Comparison of ENCODE assay signal across 20 mouse cellular contexts in the genomic region with DNA sequence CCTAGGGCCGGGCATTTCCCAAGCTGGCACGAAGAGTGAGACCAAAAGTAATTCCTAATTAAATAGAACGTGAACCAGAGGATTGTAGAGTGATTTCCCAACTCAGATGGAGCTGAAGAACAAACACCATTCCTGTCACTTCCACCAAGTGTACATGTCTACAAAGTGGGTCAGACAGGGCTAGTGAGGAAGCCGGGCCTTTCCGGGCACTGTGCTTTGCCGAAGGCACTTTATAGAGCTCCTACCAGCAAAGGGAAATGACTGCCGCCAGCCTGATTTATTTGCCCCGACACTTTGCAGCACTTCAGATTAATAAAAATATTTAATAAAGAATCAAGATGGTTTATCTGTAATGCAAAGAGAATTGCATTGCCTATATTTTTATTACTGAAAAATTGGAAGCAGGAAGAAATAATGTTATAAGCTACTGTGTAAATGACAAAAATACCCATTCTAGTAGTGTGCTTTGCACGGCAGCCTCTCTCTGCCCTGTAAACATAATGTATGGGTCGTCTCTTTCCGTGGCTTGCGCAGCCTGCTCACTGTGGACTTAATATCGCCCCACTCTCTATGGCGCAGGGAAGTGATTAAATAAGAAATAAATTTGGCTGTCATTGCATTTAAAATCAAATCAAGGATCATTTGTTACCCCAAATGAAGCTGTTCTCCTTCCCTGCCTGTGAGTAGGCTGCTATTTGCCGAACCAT. TPM values are rescaled to one million over a fixed set of nuclear protein-coding genes. Genes with fewer than 3 reads are reported as not detected.
DNase-seq lines count a peak whose midpoint lies in the region; ATAC-seq and TF ChIP-seq lines count a peak whose summit lies in the region.
"Had no signal": no experiment of that assay in that cellular context is flagged by ENCODE, and none has a peak within 500 bp of the region (broad histone marks: within the 10 kb centered on the region; RNA-seq: fewer than 3 reads in every experiment).

No protein-coding gene starts in this region.

- TF ChIP-seq CTCF in kidney, postnatal 0 days (IDR thresholded peaks at IDR 0.05; ENCODE audit: low read depth), result no peak

- no peaks in the 10 kb centered on the region for H3K36me3 ChIP-seq in kidney, postnatal 0 days (ENCODE audit: insufficient read depth, low read length)
- H3K36me3 ChIP-seq in kidney, embryonic 14.5 days (ENCODE audit: control insufficient read depth, insufficient read depth, low read length), result no peaks in the 10 kb centered on the region
- no peaks in the 10 kb centered on the region for H3K36me3 ChIP-seq in neural tube, embryonic 15.5 days
- H3K36me3 ChIP-seq: embryonic facial prominence, embryonic 12.5 days; forebrain, embryonic 15.5 days; heart, embryonic 10.5 days had no signal

- no peak for ATAC-seq in kidney, postnatal 0 days (replicated peaks; ENCODE audit: low FRiP score, low read depth)
- no peak for ATAC-seq in kidney, embryonic 14.5 days (ENCODE audit: low FRiP score, low TSS enrichment)
- ATAC-seq in neural tube, embryonic 15.5 days (ENCODE audit: low FRiP score), result peak; percentile 58; the same call in 1 of the 2 replicates
- ATAC-seq: forebrain, embryonic 15.5 days had no signal

- WGBS in kidney, postnatal 0 days, result 63% methylated on average over 15 of the region's 15 CpGs
- WGBS in kidney, embryonic 14.5 days, result 73% methylated on average over 15 of the region's 15 CpGs
- 50% methylated on average over 15 of the region's 15 CpGs for WGBS in neural tube, embryonic 15.5 days

- DNase-seq in kidney, postnatal 0 days (ENCODE audit: low spot score), result no peak
- no peak for DNase-seq in kidney, adult 11 months
- DNase-seq in kidney, postnatal 36 days, result peak; percentile 23 to 49
- DNase-seq in retina, postnatal 1 day, result peak; percentile 65
- no peak for DNase-seq in retina, embryonic 14.5 days (ENCODE audit: low spot score)
- no peak for DNase-seq in adrenal gland, adult 18-20 months (ENCODE audit: low spot score in 2 of 2)
- DNase-seq: adrenal gland, adult 8-10 months; cerebellum, adult 11-12 months; cerebellum, adult 9-10 months; cerebellum, postnatal 25 days; gastrocnemius, postnatal 36 days; heart, adult 11 months; heart, postnatal 10 days; heart, postnatal 4 days had no signal

- H3K4me2 ChIP-seq in kidney, postnatal 0 days (ENCODE audit: low read length), result no peak overlapping the region
- H3K4me2 ChIP-seq in kidney, embryonic 14.5 days (replicated peaks; ENCODE audit: low read depth, low read length), result no peak overlapping the region
- H3K4me2 ChIP-seq in neural tube, embryonic 15.5 days, result peak overlapping the region; percentile 21
- H3K4me2 ChIP-seq: embryonic facial prominence, embryonic 12.5 days; forebrain, embryonic 15.5 days; hindbrain, embryonic 14.5 days had no signal

- 0 out of 2 replicates have a peak overlapping the region, but pooled peaks have one; percentile 19 for H3K27ac ChIP-seq in kidney, postnatal 0 days
- no peak overlapping the region for H3K27ac ChIP-seq in kidney, embryonic 14.5 days (ENCODE audit: low read depth, low read length)
- peak overlapping the region; percentile 33 for H3K27ac ChIP-seq in neural tube, embryonic 15.5 days (replicated peaks)
- H3K27ac ChIP-seq: embryonic facial prominence, embryonic 12.5 days; forebrain, embryonic 15.5 days; heart, embryonic 10.5 days; hindbrain, embryonic 14.5 days had no signal

- H3K9me3 ChIP-seq in kidney, postnatal 0 days (replicated peaks; ENCODE audit: low read length), result no peaks in the 10 kb centered on the region
- H3K9me3 ChIP-seq in kidney, embryonic 14.5 days (ENCODE audit: control insufficient read depth, low read length), result no peaks in the 10 kb centered on the region
- no peaks in the 10 kb centered on the region for H3K9me3 ChIP-seq in neural tube, embryonic 15.5 days (replicated peaks)
- H3K9me3 ChIP-seq: embryonic facial prominence, embryonic 12.5 days; forebrain, embryonic 15.5 days; heart, embryonic 10.5 days had no signal

- H3K4me1 ChIP-seq in kidney, postnatal 0 days (replicated peaks; ENCODE audit: insufficient read depth, low read length), result no peaks in the 10 kb centered on the region
- no peaks in the 10 kb centered on the region for H3K4me1 ChIP-seq in kidney, embryonic 14.5 days (ENCODE audit: control insufficient read depth, insufficient read depth, low read length)
- peaks cover 26% of the 10 kb centered on the region for H3K4me1 ChIP-seq in neural tube, embryonic 15.5 days
- H3K4me1 ChIP-seq: embryonic facial prominence, embryonic 12.5 days; forebrain, embryonic 15.5 days had no signal

- no peaks in the 10 kb centered on the region for H3K27me3 ChIP-seq in kidney, postnatal 0 days (ENCODE audit: insufficient read depth, low read length)
- no peaks in the 10 kb centered on the region for H3K27me3 ChIP-seq in kidney, embryonic 14.5 days (ENCODE audit: control insufficient read depth, insufficient read depth, low read length)
- peaks cover 20% of the 10 kb centered on the region for H3K27me3 ChIP-seq in neural tube, embryonic 15.5 days (replicated peaks)
- H3K27me3 ChIP-seq: embryonic facial prominence, embryonic 12.5 days had no signal

- H3K9ac ChIP-seq in kidney, postnatal 0 days (ENCODE audit: low read depth, low read length), result no peak overlapping the region
- H3K9ac ChIP-seq in kidney, embryonic 14.5 days (ENCODE audit: low read depth, low read length), result no peak overlapping the region
- H3K9ac ChIP-seq in neural tube, embryonic 15.5 days (replicated peaks), result no peak overlapping the region
- H3K9ac ChIP-seq: embryonic facial prominence, embryonic 12.5 days; forebrain, embryonic 15.5 days; hindbrain, embryonic 14.5 days had no signal

- no peak overlapping the region for H3K4me3 ChIP-seq in kidney, postnatal 0 days (replicated peaks; ENCODE audit: low read depth, low read length)
- no peak overlapping the region for H3K4me3 ChIP-seq in kidney, embryonic 14.5 days (ENCODE audit: low read length)
- no peak overlapping the region for H3K4me3 ChIP-seq in neural tube, embryonic 15.5 days (replicated peaks)
- H3K4me3 ChIP-seq: embryonic facial prominence, embryonic 12.5 days; forebrain, embryonic 15.5 days; heart, embryonic 10.5 days had no signal

RNA-seq across cellular contexts. Expression of gene Ubac1, which starts 12.9 kb away (rescaled TPM):
- 77.2 and 82.3 TPM in 2 replicates for polyA plus RNA-seq in kidney, postnatal 0 days (2015; fragmentation: Nextera tagmentation; extraction: Ambion mirVana)
- 80.0 and 94.3 TPM in 2 replicates for polyA plus RNA-seq in kidney, embryonic 14.5 days (2014; fragmentation: Nextera tagmentation; extraction: Ambion mirVana)
- polyA plus RNA-seq in neural tube, embryonic 15.5 days (2015; fragmentation: Nextera tagmentation; extraction: Ambion mirVana), result 138 and 148 TPM in 2 replicates
- total RNA-seq in adrenal gland, adult 18-20 months (2021), result 10 to 100 TPM; 30.4 to 44.8 TPM

RNA-seq across cellular contexts. Expression of gene Camsap1, which starts 51.4 kb away (rescaled TPM):
- polyA plus RNA-seq in kidney, postnatal 0 days (2015; fragmentation: Nextera tagmentation; extraction: Ambion mirVana), result 9.1 and 14.2 TPM in 2 replicates
- 12.6 and 24.8 TPM in 2 replicates for polyA plus RNA-seq in kidney, embryonic 14.5 days (2014; fragmentation: Nextera tagmentation; extraction: Ambion mirVana)
- polyA plus RNA-seq in neural tube, embryonic 15.5 days (2015; fragmentation: Nextera tagmentation; extraction: Ambion mirVana), result 42.3 and 61.6 TPM in 2 replicates
- total RNA-seq in adrenal gland, adult 18-20 months (2021), result 10 to 100 TPM; 35.3 to 37.5 TPM

Comparison
In these comparisons a context has a peak if more than half of its experiments do, and no peak if none do; other contexts are left out.
1. DNase-seq: peak in kidney, postnatal 36 days (2 of 2) and retina, postnatal 1 day (single experiment); none in kidney, postnatal 0 days (single experiment), kidney, adult 11 months (single experiment), retina, embryonic 14.5 days (single experiment) and adrenal gland, adult 18-20 months (0 of 2).